Mouse (Mus musculus): ENCODE results near the gene Senp6. TPM values are rescaled to one million over a fixed set of nuclear protein-coding genes. Genes with fewer than 3 reads are reported as not detected.

The Senp6 gene
- polyA plus RNA-seq (2012; ENCODE audit: low replicate concordance), result 79.3 and 103 TPM in 2 replicates

DNA sequence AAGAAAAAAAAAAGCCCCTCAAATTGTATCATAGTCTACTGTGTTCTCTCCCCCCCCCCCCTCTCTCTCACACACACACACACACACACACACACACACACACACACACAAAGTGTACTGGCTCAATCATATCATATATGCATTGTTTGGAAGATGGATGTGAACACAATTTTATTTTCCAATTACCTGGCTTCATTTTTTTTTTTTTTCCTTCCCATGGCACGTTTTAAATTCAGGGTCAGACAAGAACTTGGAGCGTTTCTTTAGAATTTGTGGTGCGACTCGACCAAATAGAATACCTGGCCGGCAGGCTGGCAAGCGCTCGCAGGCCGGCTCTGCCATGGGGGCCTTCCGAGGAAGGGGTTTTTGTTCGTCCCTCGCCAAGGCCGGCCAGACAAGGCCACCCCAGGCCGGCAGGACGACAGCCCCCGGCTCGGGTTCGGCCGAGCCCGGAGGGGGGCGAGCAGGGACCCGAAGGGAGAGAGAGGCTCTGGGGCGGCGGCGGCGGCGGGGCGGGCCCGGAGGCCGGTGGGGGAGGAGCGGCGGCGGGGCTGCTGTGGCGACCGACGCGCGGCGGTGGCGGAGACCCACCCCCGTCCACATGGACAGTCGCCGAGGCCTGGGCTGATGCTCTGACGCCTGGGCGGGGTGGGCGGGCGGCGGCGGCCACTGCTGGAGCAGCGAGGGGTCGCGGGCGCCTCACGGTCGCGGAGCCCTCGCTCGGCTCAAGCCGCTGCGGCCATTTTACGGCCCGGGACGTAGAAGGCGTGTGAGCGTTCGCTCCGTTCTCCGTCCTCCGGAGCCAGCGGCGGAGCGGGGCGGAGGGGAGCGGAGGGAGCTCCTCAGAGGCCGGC lies at the start of gene Senp6:
Senp6 (plus strand) TSS at position 537 of the 854 bp plus-strand sequence.

GRCm38 (mm10) chr9:80164611-80165474 lies 98.1 kb downstream of the Senp6 start, which contains the start of gene Myo6:
TSS of gene Myo6 (plus strand) at chr9:80165031.

Other genes starting within 250 kb of the Senp6 start
- gene Filip1, start 54.1 kb upstream of the Senp6 start, polyA plus RNA-seq (2012; ENCODE audit: low replicate concordance), result 0.17 and 0.18 TPM in 2 replicates
- 7.3 and 8.0 TPM in 2 replicates for gene Myo6, start 98.1 kb downstream of the Senp6 start, polyA plus RNA-seq (2012; ENCODE audit: low replicate concordance)